Mouse (Mus musculus) left cerebral cortex, adult 6 months (tissue): ENCODE results near the gene Adgrg6. TPM values are rescaled to one million over a fixed set of nuclear protein-coding genes. Genes with fewer than 3 reads are reported as not detected.

Experiments
- long read RNA-seq, 2 experiments: library from polyadenylated mRNA; unstranded; transcript quantifications; one replicate each; pipeline ENCODE4 v2.0.0; 2019 to 2020
- polyA plus RNA-seq: library from polyadenylated mRNA; unstranded; fragments of <200 nt; fragmentation: Nextera tagmentation; gene quantifications from 2 replicates; pipeline ENCODE4 v1.2.3, GENCODE M21; 2021

The Adgrg6 gene
- 0.55 and 0.56 TPM in 2 replicates for polyA plus RNA-seq
- long read RNA-seq, experiment 1, partial matches to known transcripts, result 0 of 1 reads
- long read RNA-seq, experiment 1, other reads (novel, unspliced or antisense), result 1 of 1 reads
- long read RNA-seq, experiment 2, partial matches to known transcripts, result 0 of 3 reads
- long read RNA-seq, experiment 2, other reads (novel, unspliced or antisense), result 3 of 3 reads

DNA sequence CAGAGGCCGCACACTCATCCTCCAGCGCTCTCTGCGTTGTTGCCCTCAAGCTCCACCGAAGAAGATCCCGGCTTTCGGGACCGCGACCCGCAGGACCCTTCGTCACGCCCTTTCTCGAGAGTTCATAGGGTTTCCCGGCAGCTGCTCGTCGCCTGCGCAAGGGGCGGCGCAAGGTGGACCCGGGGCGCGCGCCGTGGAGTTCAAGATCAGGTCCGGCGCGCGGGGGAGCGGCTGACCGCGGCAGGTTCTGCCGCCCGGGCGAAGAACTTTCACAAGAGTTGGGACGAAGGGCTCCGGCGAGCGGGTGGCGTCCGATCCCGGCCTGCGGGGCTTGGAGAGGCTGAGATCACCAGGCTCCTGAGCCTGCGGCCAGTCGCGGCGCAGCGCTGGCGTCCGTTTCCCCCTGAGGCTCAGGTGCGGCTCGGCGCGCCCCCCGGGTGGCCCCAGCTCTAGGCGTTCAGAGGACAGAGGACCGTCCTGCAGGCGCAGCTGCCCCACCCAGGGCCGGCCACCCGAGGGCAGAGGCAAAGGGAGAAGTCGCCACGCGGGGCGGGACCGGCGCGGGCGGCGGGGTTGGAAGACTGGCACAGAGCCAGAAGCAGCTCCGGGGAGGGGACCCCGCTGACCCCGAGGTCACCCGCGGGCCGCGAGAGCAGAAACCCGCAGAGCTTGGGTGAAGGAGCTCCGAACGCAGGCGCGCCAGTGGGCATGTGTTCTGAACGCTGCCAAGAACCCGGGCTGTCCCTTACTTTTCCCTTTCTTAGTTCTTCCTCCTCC lies at the start of gene Adgrg6:
Adgrg6 (minus strand) TSS at position 719 of the 777 bp plus-strand sequence.

Other genes with a start within 250 kb of the Adgrg6 start
- gene Vta1, start 159.9 kb upstream of the Adgrg6 start, polyA plus RNA-seq, result 101 and 153 TPM in 2 replicates
- gene Nmbr, start 159.9 kb upstream of the Adgrg6 start, polyA plus RNA-seq, result 1.5 and 2.1 TPM in 2 replicates
- gene Gje1, start 172.6 kb upstream of the Adgrg6 start, polyA plus RNA-seq, result not detected in 2 replicates